Mouse (Mus musculus) forebrain, postnatal 0 days (tissue): ENCODE results near the gene Rpl35a. TPM values are rescaled to one million over a fixed set of nuclear protein-coding genes. Genes with fewer than 3 reads are reported as not detected.

Experiments
- ATAC-seq: fragments of 200-750 bp; cut with Nextera tagmentation; 2 replicates; pipeline ENCODE4 v1.8.0; 2017; ENCODE audit warnings: mild to moderate bottlenecking, moderate library complexity
- DNase-seq: peaks from one replicate; pipeline ENCODE4 v3.0.0-alpha.2; 2015
- H3K27ac ChIP-seq: fragments of 300-500 bp; sonication (generic); 2 replicates; pipeline ENCODE4 v1.5.1; 2014; ENCODE audit warnings: low read depth, mild to moderate bottlenecking, antibody characterized with exemption, low read length, moderate library complexity, mixed read lengths
- H3K27me3 ChIP-seq: fragments of 300-500 bp; sonication (generic); 2 replicates; pipeline ENCODE4 v1.6.1; 2014; ENCODE audit warnings: mild to moderate bottlenecking, low read length, mixed read lengths; ENCODE audit not compliant: insufficient read depth
- H3K36me3 ChIP-seq: fragments of 300-500 bp; sonication (generic); 2 replicates; pipeline ENCODE4 v1.6.1; 2014; ENCODE audit warnings: mild to moderate bottlenecking, moderate library complexity; ENCODE audit not compliant: insufficient read depth
- H3K4me1 ChIP-seq: fragments of 300-500 bp; sonication (generic); 2 replicates; pipeline ENCODE4 v1.6.1; 2014; ENCODE audit warnings: antibody characterized with exemption; ENCODE audit not compliant: insufficient read depth
- H3K4me2 ChIP-seq: fragments of 300-500 bp; sonication (generic); 2 replicates; pipeline ENCODE4 v1.6.1; 2014; ENCODE audit warnings: low read depth, mild to moderate bottlenecking, moderate library complexity
- H3K4me3 ChIP-seq: fragments of 300-500 bp; sonication (generic); 2 replicates; pipeline ENCODE4 v1.5.1; 2014; ENCODE audit warnings: low read depth, low read length, mixed read lengths
- H3K9ac ChIP-seq: fragments of 300-500 bp; sonication (generic); 2 replicates; pipeline ENCODE4 v1.6.1; 2014; ENCODE audit warnings: mild to moderate bottlenecking
- H3K9me3 ChIP-seq: fragments of 300-500 bp; sonication (generic); 2 replicates; pipeline ENCODE4 v1.6.1; 2016; ENCODE audit warnings: low read length
- CTCF ChIP-seq: sonication (generic); IDR thresholded peaks from 2 replicates; pipeline ENCODE4 v1.5.1; 2016; ENCODE audit warnings: antibody characterized with exemption, control low read depth, low read depth
- WGBS: fragments of 180-500 bp; shearing (Covaris S2); extraction: QIAGEN DNeasy Blood & Tissue Kit; methylation state at CpG from one replicate; pipeline ENCODE4 v1.1.7; 2014; 5-methylcytosine and 5-hydroxymethylcytosine counted together
- microRNA counts: library from miRNA; unstranded; fragments of <30 nt; microRNA quantifications from one replicate; lab custom pipeline; 2015
- microRNA-seq, 2 experiments: library from miRNA; unstranded; fragments of <30 nt; microRNA quantifications; one replicate each; pipeline ENCODE4; 2016
- polyA plus RNA-seq: library from polyadenylated mRNA; unstranded; fragments of >200 nt; fragmentation: Nextera tagmentation; extraction: Ambion mirVana; gene quantifications from 2 replicates; pipeline ENCODE4 v1.2.1, GENCODE M21; 2015
- total RNA-seq: library from RNA; depleted of rRNA; stranded (reverse); fragments of >200 nt; gene quantifications from 2 replicates; pipeline ENCODE4 v1.2.3, GENCODE M21; 2014; rRNA removed

Rpl35a gene
- total and polyA plus RNA-seq, 2 experiments from 2014 or later, result 482 to 721 TPM

- no peak for TF ChIP-seq CTCF
- H3K27me3 ChIP-seq, result no peaks in the 10 kb centered on the region
- no peaks in the 10 kb centered on the region for H3K9me3 ChIP-seq
- H3K27ac ChIP-seq, result no peak overlapping the region
- H3K9ac ChIP-seq, result no peak overlapping the region
- H3K4me1 ChIP-seq, result no peaks in the 10 kb centered on the region
- no peak overlapping the region for H3K4me2 ChIP-seq
- H3K36me3 ChIP-seq, result peaks cover 12% of the 10 kb centered on the region
- no peak for ATAC-seq
- DNase-seq, result no peak
- H3K4me3 ChIP-seq, result no peak overlapping the region
- WGBS, result 83% methylated on average over 6 of the region's 6 CpGs
These were observed 19.8 kb downstream of the Rpl35a start for GRCm38 (mm10) chr16:33076078-33076477.

- H3K4me2 ChIP-seq, result no peak overlapping the region
- no peaks in the 10 kb centered on the region for H3K4me1 ChIP-seq
- no peak for TF ChIP-seq CTCF
- H3K27ac ChIP-seq, result no peak overlapping the region
- DNase-seq (no peak), ATAC-seq (no peak)
- no peaks in the 10 kb centered on the region for H3K9me3 ChIP-seq
- no peaks in the 10 kb centered on the region for H3K27me3 ChIP-seq
- H3K4me3 ChIP-seq, result no peak overlapping the region
- WGBS, result 92% methylated on average over 5 of the region's 5 CpGs
- H3K36me3 ChIP-seq, result peaks cover 16% of the 10 kb centered on the region
- no peak overlapping the region for H3K9ac ChIP-seq
These were observed 20.9 kb downstream of the Rpl35a start for GRCm38 (mm10) chr16:33077069-33077627.

- Histone ChIP-seq H3K4me1 (no peaks in the 10 kb centered on the region), H3K9ac (no peak overlapping the region), H3K27ac (no peak overlapping the region), H3K4me3 (no peak overlapping the region), H3K9me3 (no peaks in the 10 kb centered on the region), H3K4me2 (no peak overlapping the region), H3K36me3 (peaks cover 19% of the 10 kb centered on the region), H3K27me3 (no peaks in the 10 kb centered on the region)
- 94% methylated on average over 7 of the region's 7 CpGs for WGBS
- TF ChIP-seq CTCF, result no peak
- no peak for ATAC-seq
- no peak for DNase-seq
These were observed 23.8 kb downstream of the Rpl35a start for GRCm38 (mm10) chr16:33080063-33080462.

GRCm38 (mm10) chr16:33082951-33083350 is 26.7 kb downstream of the Rpl35a start:
- H3K4me2 ChIP-seq, result no peak overlapping the region
- no peaks in the 10 kb centered on the region for H3K27me3 ChIP-seq
- 92% methylated on average over 6 of the region's 6 CpGs for WGBS
- no peaks in the 10 kb centered on the region for H3K9me3 ChIP-seq
- no peak overlapping the region for H3K4me3 ChIP-seq
- H3K27ac ChIP-seq, result no peak overlapping the region
- no peak for ATAC-seq
- no peak overlapping the region for H3K9ac ChIP-seq
- peaks cover 14% of the 10 kb centered on the region for H3K36me3 ChIP-seq
- no peak for TF ChIP-seq CTCF
- H3K4me1 ChIP-seq, result no peaks in the 10 kb centered on the region
- DNase-seq, result no peak

GRCm38 (mm10) chr16:33083996-33084395 is 27.7 kb downstream of the Rpl35a start:
- DNase-seq, result no peak
- no peak overlapping the region for H3K4me2 ChIP-seq
- H3K4me3 ChIP-seq, result no peak overlapping the region
- no peak overlapping the region for H3K27ac ChIP-seq
- no peaks in the 10 kb centered on the region for H3K27me3 ChIP-seq
- H3K36me3 ChIP-seq, result peaks cover 14% of the 10 kb centered on the region
- H3K9ac ChIP-seq, result no peak overlapping the region
- no peak for ATAC-seq
- no peak for TF ChIP-seq CTCF
- H3K9me3 ChIP-seq, result no peaks in the 10 kb centered on the region
- H3K4me1 ChIP-seq, result no peaks in the 10 kb centered on the region
- 95% methylated on average over 2 of the region's 2 CpGs for WGBS

- 82% methylated on average over 8 of the region's 8 CpGs for WGBS
These were observed 29.4 kb downstream of the Rpl35a start for GRCm38 (mm10) chr16:33085666-33086065.

More at GRCm38 (mm10) chr16:33085666-33086065, 29.4 kb downstream of the Rpl35a start:
- no peak overlapping the region for H3K9ac ChIP-seq
- no peak for TF ChIP-seq CTCF
- DNase-seq (no peak), ATAC-seq (no peak)
- H3K27ac ChIP-seq, result no peak overlapping the region
- H3K4me3 ChIP-seq, result no peak overlapping the region
- no peak overlapping the region for H3K4me2 ChIP-seq
- H3K36me3 ChIP-seq, result peaks cover 23% of the 10 kb centered on the region
- H3K4me1 ChIP-seq, result no peaks in the 10 kb centered on the region
- H3K27me3 ChIP-seq, result no peaks in the 10 kb centered on the region
- no peaks in the 10 kb centered on the region for H3K9me3 ChIP-seq

MicroRNAs encoded within 50 kb of the gene (microRNA counts, 519-probe panel; counts per million panel counts)
- not detected for microRNA mmu-miR-1947 (lab: Ali Mortazavi, UCI)

Small RNA genes within 50 kb of the gene (microRNA-seq; reads per million reads assigned to microRNA genes)
- gene Gm22231, result 0 reads per million in 2 experiments
- 1.9 to 2.2 reads per million in 2 experiments for gene Mir1947

Other genes starting within 250 kb of the Rpl35a start
- gene Smbd1, start 246.0 kb upstream of the Rpl35a start, total RNA-seq, result not detected in 2 replicates
- gene Smbd1, start 246.0 kb upstream of the Rpl35a start, polyA plus RNA-seq, result not detected in 2 replicates
- gene Fyttd1, start 179.0 kb upstream of the Rpl35a start, total RNA-seq, result 121 and 142 TPM in 2 replicates
- gene Fyttd1, start 179.0 kb upstream of the Rpl35a start, polyA plus RNA-seq, result 119 and 129 TPM in 2 replicates
- gene Rubcn, start 178.7 kb upstream of the Rpl35a start, total RNA-seq, result 70.9 and 81.0 TPM in 2 replicates
- gene Rubcn, start 178.7 kb upstream of the Rpl35a start, polyA plus RNA-seq, result 20.2 and 25.7 TPM in 2 replicates
- 41.5 and 50.3 TPM in 2 replicates for gene Lrch3, start 142.4 kb upstream of the Rpl35a start, total RNA-seq
- gene Lrch3, start 142.4 kb upstream of the Rpl35a start, polyA plus RNA-seq, result 10.6 and 19.6 TPM in 2 replicates
- 4.6 and 8.3 TPM in 2 replicates for gene Iqcg, start 235 bp upstream of the Rpl35a start, total RNA-seq
- 3.3 and 6.0 TPM in 2 replicates for gene Iqcg, start 235 bp upstream of the Rpl35a start, polyA plus RNA-seq
- gene Lmln, start 6.1 kb downstream of the Rpl35a start, total RNA-seq, result 7.3 and 16.6 TPM in 2 replicates
- gene Lmln, start 6.1 kb downstream of the Rpl35a start, polyA plus RNA-seq, result 0.87 and 3.0 TPM in 2 replicates
- 23.5 and 24.8 TPM in 2 replicates for gene Osbpl11, start 128.6 kb downstream of the Rpl35a start, total RNA-seq
- gene Osbpl11, start 128.6 kb downstream of the Rpl35a start, polyA plus RNA-seq, result 9.0 and 13.3 TPM in 2 replicates
- 91.1 and 108 TPM in 2 replicates for gene Snx4, start 195.0 kb downstream of the Rpl35a start, total RNA-seq
- 93.5 and 95.4 TPM in 2 replicates for gene Snx4, start 195.0 kb downstream of the Rpl35a start, polyA plus RNA-seq